In the genomic region with DNA sequence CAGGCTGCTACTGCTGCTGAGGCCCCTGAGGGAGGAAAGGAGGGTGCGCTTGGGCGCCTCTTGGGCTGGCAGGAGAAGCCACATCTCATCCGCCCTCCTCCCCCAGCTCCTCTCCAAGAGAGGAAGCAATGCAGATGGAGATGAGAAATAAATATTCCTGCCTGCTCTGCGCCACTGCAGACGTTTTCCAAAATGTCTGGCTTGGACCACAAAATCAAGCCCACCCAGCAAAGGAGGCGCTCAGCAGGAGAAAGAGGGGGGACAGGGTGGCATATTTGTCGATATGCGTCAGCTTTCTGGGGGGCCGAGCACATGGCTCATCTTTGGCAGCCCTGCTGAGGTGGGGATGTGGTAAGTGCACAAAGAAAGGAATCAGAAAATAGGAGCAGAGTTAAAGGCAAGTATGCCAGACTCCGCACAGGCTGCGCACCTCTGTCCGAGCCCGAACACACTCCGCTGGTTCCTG, we compare ENCODE assay signal across 13 mouse cellular contexts.
DNase-seq lines count a peak whose midpoint lies in the region; ATAC-seq and TF ChIP-seq lines count a peak whose summit lies in the region.
"Had no signal": no experiment of that assay in that cellular context is flagged by ENCODE, and none has a peak within 500 bp of the region (broad histone marks: within the 10 kb centered on the region; RNA-seq: fewer than 3 reads in every experiment).

No protein-coding gene starts in this region.

- H3K4me3 ChIP-seq in left cerebral cortex, adult 2 months = no peak overlapping the region
- H3K4me3 ChIP-seq in cortical plate, adult 2 months (ENCODE audit: insufficient read depth, low read length) = no peak overlapping the region
- H3K4me3 ChIP-seq: limb, embryonic 15.5 days had no signal

- peak overlapping the region; percentile 47 for H3K27ac ChIP-seq in left cerebral cortex, adult 2 months
- peak overlapping the region; percentile 61; the same call in 1 of the 2 replicates for H3K27ac ChIP-seq in cortical plate, adult 2 months (ENCODE audit: insufficient read depth, low read length)
- H3K27ac ChIP-seq: limb, embryonic 15.5 days had no signal

- no peak for ATAC-seq in megakaryocyte, adult 5-6 weeks (ENCODE audit: poor library complexity, severe bottlenecking)
- ATAC-seq: CD4-positive, CD25-positive, alpha-beta regulatory T cell, adult 4 months had no signal

- TF ChIP-seq CTCF in left cerebral cortex, adult 2 months (IDR thresholded peaks at IDR 0.05) = no peak
- TF ChIP-seq CTCF in cortical plate, adult 2 months (IDR thresholded peaks at IDR 0.05; ENCODE audit: extremely low read depth, insufficient read depth, low read length) = no peak

- intact Hi-C loops in left cerebral cortex, adult 2 months (cut with DNase I) = no loop called here
- intact Hi-C loops in gastrocnemius, postnatal 14 days (cut with DNase I; ENCODE audit: low total_unique reads) = no loop called here

- peak; percentile 29 to 56 for DNase-seq in left cerebral cortex, adult 2 months (ENCODE audit: extremely low spot score in 1 of 2, low spot score in 2 of 2)
- DNase-seq in left cerebral cortex, adult 11 months (ENCODE audit: low spot score) = no peak
- DNase-seq in frontal cortex, postnatal 14 days (ENCODE audit: low spot score in 2 of 2) = peak; percentile 23 to 25
- peak; percentile 43 for DNase-seq in right cerebral cortex, postnatal 14 days
- DNase-seq in gastrocnemius, postnatal 14 days = no peak
- no peak for DNase-seq in spleen, postnatal 4 days (ENCODE audit: low spot score in 2 of 2)
- DNase-seq: cerebellum, adult 11 months; lung, adult 2 months; thymus, postnatal 4 days had no signal

- H3K4me1 ChIP-seq in cortical plate, adult 2 months (ENCODE audit: control insufficient read depth, insufficient read depth, low read length) = peaks cover 3% of the 10 kb centered on the region
- H3K4me1 ChIP-seq: limb, embryonic 15.5 days had no signal

- no peak for TF ChIP-seq POLR2A in cortical plate, adult 2 months (IDR thresholded peaks at IDR 0.05; ENCODE audit: extremely low read depth, insufficient read depth, low read length)

Comparison
In these comparisons a context has a peak if more than half of its experiments do, and no peak if none do; other contexts are left out.
1. DNase-seq: peak in left cerebral cortex, adult 2 months (2 of 2), frontal cortex, postnatal 14 days (2 of 2) and right cerebral cortex, postnatal 14 days (single experiment); none in left cerebral cortex, adult 11 months (single experiment), gastrocnemius, postnatal 14 days (single experiment) and spleen, postnatal 4 days (0 of 2).